8 mouse cellular contexts compared by ENCODE assay signal in genomic region chr10:63122516-63122915, GRCm38 (mm10). TPM values are rescaled to one million over a fixed set of nuclear protein-coding genes. Genes with fewer than 3 reads are reported as not detected.
DNase-seq lines count a peak whose midpoint lies in the region; ATAC-seq lines count a peak whose summit lies in the region.
"Had no signal": no experiment of that assay in that cellular context is flagged by ENCODE, and none has a peak within 500 bp of the region (broad histone marks: within the 10 kb centered on the region; RNA-seq: fewer than 3 reads in every experiment).

No protein-coding gene starts in this region.

- H3K9ac ChIP-seq in embryonic facial prominence, embryonic 11.5 days (replicated peaks; ENCODE audit: low read length), result no peak overlapping the region

- H3K4me2 ChIP-seq in embryonic facial prominence, embryonic 11.5 days (ENCODE audit: low read depth, low read length), result no peak overlapping the region

- no peaks in the 10 kb centered on the region for H3K36me3 ChIP-seq in embryonic facial prominence, embryonic 11.5 days (replicated peaks; ENCODE audit: control insufficient read depth, insufficient read depth, low read depth, low read length)

- H3K27ac ChIP-seq in embryonic facial prominence, embryonic 11.5 days (replicated peaks; ENCODE audit: low read depth, low read length), result no peak overlapping the region

- WGBS in embryonic facial prominence, embryonic 11.5 days, result 34% methylated on average over 8 of the region's 8 CpGs

- no peaks in the 10 kb centered on the region for H3K9me3 ChIP-seq in embryonic facial prominence, embryonic 11.5 days (replicated peaks; ENCODE audit: control insufficient read depth, low read length)

- H3K27me3 ChIP-seq in embryonic facial prominence, embryonic 11.5 days (ENCODE audit: control insufficient read depth, insufficient read depth, low read length), result no peaks in the 10 kb centered on the region

- no peaks in the 10 kb centered on the region for H3K4me1 ChIP-seq in embryonic facial prominence, embryonic 11.5 days (ENCODE audit: control insufficient read depth, insufficient read depth, low read length)

- ATAC-seq in embryonic facial prominence, embryonic 11.5 days (replicated peaks; ENCODE audit: insufficient number of reproducible peaks, low FRiP score, low TSS enrichment, low read depth), result no peak

- H3K4me3 ChIP-seq in embryonic facial prominence, embryonic 11.5 days (ENCODE audit: low read depth, low read length), result no peak overlapping the region

- DNase-seq in right cerebral cortex, adult 2 months (ENCODE audit: low spot score in 2 of 2), result peak; percentile 25 to 35
- DNase-seq in right cerebral cortex, postnatal 14 days, result no peak
- peak; percentile 69 for DNase-seq in embryonic facial prominence, embryonic 11.5 days (ENCODE audit: low spot score)
- DNase-seq in kidney, adult 8-10 months, result peak; percentile 63 to 67
- peak; percentile 20 for DNase-seq in lung, postnatal 14 days
- peak; percentile 68 to 72 for DNase-seq in right cerebral cortex, postnatal 10 days (ENCODE audit: low spot score in 2 of 2)
- no peak for DNase-seq in urinary bladder, adult 18-20 months (ENCODE audit: low spot score in 2 of 2)

RNA-seq across cellular contexts. Expression of gene Atoh7, which starts 23.1 kb away (rescaled TPM):
- 1.3 and 3.8 TPM in 2 replicates for polyA plus RNA-seq in embryonic facial prominence, embryonic 11.5 days (2014; fragmentation: Nextera tagmentation; extraction: Ambion mirVana)
- polyA plus RNA-seq: spleen, adult 2 months had no signal

Comparison
In these comparisons a context has a peak if more than half of its experiments do, and no peak if none do; other contexts are left out.
1. DNase-seq: peak in right cerebral cortex, adult 2 months (2 of 2), embryonic facial prominence, embryonic 11.5 days (single experiment), kidney, adult 8-10 months (2 of 2), lung, postnatal 14 days (single experiment) and right cerebral cortex, postnatal 10 days (2 of 2); none in right cerebral cortex, postnatal 14 days (single experiment) and urinary bladder, adult 18-20 months (0 of 2).